Mouse (Mus musculus): Measurements from ENCODE around the gene Olfr447. TPM values are rescaled to one million over a fixed set of nuclear protein-coding genes. Genes with fewer than 3 reads are reported as not detected.

Gene Olfr447
- polyA plus RNA-seq (2012; rRNA removed; ENCODE audit: low replicate concordance) = not detected in 2 replicates

GRCm38 (mm10) chr6:42908578-42908977 lies at the start of gene Olfr447:
Olfr447 (plus strand) TSS chr6:42908878.

GRCm38 (mm10) chr6:42890141-42890540 lies 18.5 kb upstream of the Olfr447 start, which contains the start of gene Olfr448:
Olfr448 (plus strand) TSS chr6:42890441.

DNA sequence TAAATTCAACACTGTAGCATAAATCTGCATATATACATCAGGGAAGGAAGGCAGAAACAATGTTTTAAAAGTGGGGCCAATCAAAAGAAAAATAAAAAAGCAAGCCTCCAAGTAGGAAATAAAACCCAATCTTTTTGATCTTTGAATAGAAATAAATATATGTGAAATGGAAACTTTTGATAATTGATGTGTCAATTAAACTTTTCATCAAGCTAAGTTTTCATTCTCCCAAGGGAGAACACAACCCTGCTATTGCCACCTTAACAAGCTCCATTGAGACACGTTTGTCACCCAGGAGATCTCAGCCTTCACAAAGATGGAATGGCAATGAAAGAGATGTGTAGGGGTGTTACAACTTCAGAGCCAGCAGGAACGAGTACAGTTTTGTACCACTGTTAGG lies 12.4 kb downstream of the Olfr447 start, which contains the start of gene Olfr446:
TSS of gene Olfr446 (plus strand) at position 301 of the 400 bp plus-strand sequence.

DNA sequence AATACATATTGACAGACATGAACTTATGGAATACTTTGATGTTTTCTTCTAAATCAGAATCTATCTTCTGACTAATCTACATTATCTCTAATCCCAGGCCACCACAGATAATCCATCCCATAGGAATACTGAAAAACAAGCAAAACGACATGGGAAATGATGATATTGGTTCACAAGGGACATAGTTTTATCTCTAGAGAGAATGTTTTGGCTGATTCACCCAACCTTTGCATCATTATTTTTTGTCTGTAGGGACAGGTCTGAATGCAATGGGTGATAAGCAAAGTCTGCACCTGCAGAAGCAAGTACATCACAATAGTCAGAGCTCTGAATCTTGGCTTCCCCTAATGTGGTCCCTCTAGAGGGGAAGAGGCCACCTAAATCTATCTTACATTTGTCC lies 40.1 kb downstream of the Olfr447 start, which contains the start of gene Olfr444:
TSS of gene Olfr444 (plus strand) at position 301 of the 400 bp plus-strand sequence.

Other genes starting within 250 kb of the Olfr447 start
- gene Tcaf1, start 198.8 kb upstream of the Olfr447 start, polyA plus RNA-seq (2012; rRNA removed; ENCODE audit: low replicate concordance) = 18.6 and 27.1 TPM in 2 replicates
- gene Olfr453, start 169.5 kb upstream of the Olfr447 start, polyA plus RNA-seq (2012; rRNA removed; ENCODE audit: low replicate concordance) = not detected in 2 replicates
- not detected in 2 replicates for gene Olfr38, start 152.5 kb upstream of the Olfr447 start, polyA plus RNA-seq (2012; rRNA removed; ENCODE audit: low replicate concordance)
- gene Olfr452, start 123.8 kb upstream of the Olfr447 start, polyA plus RNA-seq (2012; rRNA removed; ENCODE audit: low replicate concordance) = not detected in 2 replicates
- gene Olfr450, start 96.9 kb upstream of the Olfr447 start, polyA plus RNA-seq (2012; rRNA removed; ENCODE audit: low replicate concordance) = not detected in 2 replicates
- not detected in 2 replicates for gene Olfr449, start 74.5 kb upstream of the Olfr447 start, polyA plus RNA-seq (2012; rRNA removed; ENCODE audit: low replicate concordance)
- not detected in 2 replicates for gene Olfr448, start 18.4 kb upstream of the Olfr447 start, polyA plus RNA-seq (2012; rRNA removed; ENCODE audit: low replicate concordance)
- gene Olfr446, start 12.5 kb downstream of the Olfr447 start, polyA plus RNA-seq (2012; rRNA removed; ENCODE audit: low replicate concordance) = not detected in 2 replicates
- gene Olfr444, start 40.2 kb downstream of the Olfr447 start, polyA plus RNA-seq (2012; rRNA removed; ENCODE audit: low replicate concordance) = not detected in 2 replicates
- not detected in 2 replicates for gene Olfr441, start 197.5 kb downstream of the Olfr447 start, polyA plus RNA-seq (2012; rRNA removed; ENCODE audit: low replicate concordance)
- gene Olfr237-ps1, start 237.7 kb downstream of the Olfr447 start, polyA plus RNA-seq (2012; rRNA removed; ENCODE audit: low replicate concordance) = not detected in 2 replicates